Mouse (Mus musculus): ENCODE measurements around the gene Dnajb8.
A peak's percentile ranks its signal among the peaks of the same experiment; 100 is the strongest.

Dnajb8 gene

GRCm38 (mm10) chr6:88231821-88232220, 9.8 kb downstream of the Dnajb8 start:
- no peak for DNase-seq (ENCODE audit: low spot score)

GRCm38 (mm10) chr6:88232221-88232620, 10.2 kb downstream of the Dnajb8 start:
- DNase-seq (ENCODE audit: low spot score), result no peak

- DNase-seq (ENCODE audit: low spot score), result no peak
Measured at GRCm38 (mm10) chr6:88233996-88234395, 11.9 kb downstream of the Dnajb8 start.

GRCm38 (mm10) chr6:88235461-88235860, 13.4 kb downstream of the Dnajb8 start:
- no peak for DNase-seq (ENCODE audit: low spot score)

GRCm38 (mm10) chr6:88235983-88236382, 13.9 kb downstream of the Dnajb8 start:
- no peak for DNase-seq (ENCODE audit: low spot score)

- DNase-seq (ENCODE audit: low spot score), result no peak
Measured at GRCm38 (mm10) chr6:88236513-88236912, 14.4 kb downstream of the Dnajb8 start.

- DNase-seq (ENCODE audit: low spot score), result no peak
Measured at GRCm38 (mm10) chr6:88242604-88243003, 20.5 kb downstream of the Dnajb8 start.

- DNase-seq (ENCODE audit: low spot score), result no peak
Measured at GRCm38 (mm10) chr6:88249231-88249630, 27.2 kb downstream of the Dnajb8 start.

- DNase-seq (ENCODE audit: low spot score), result no peak
Measured at GRCm38 (mm10) chr6:88251396-88251795, 29.3 kb downstream of the Dnajb8 start.

- DNase-seq (ENCODE audit: low spot score), result no peak
Measured at GRCm38 (mm10) chr6:88251798-88252478, 29.9 kb downstream of the Dnajb8 start.

- no peak for DNase-seq (ENCODE audit: low spot score)
Measured at GRCm38 (mm10) chr6:88254082-88254481, 32.0 kb downstream of the Dnajb8 start.

GRCm38 (mm10) chr6:88255435-88255834, 33.4 kb downstream of the Dnajb8 start:
- no peak for DNase-seq (ENCODE audit: low spot score)

- no peak for DNase-seq (ENCODE audit: low spot score)
Measured at GRCm38 (mm10) chr6:88259621-88260020, 37.6 kb downstream of the Dnajb8 start.

GRCm38 (mm10) chr6:88260645-88261044, 38.6 kb downstream of the Dnajb8 start:
- DNase-seq (ENCODE audit: low spot score), result no peak

- DNase-seq (ENCODE audit: low spot score), result no peak
Measured at GRCm38 (mm10) chr6:88262160-88262559, 40.1 kb downstream of the Dnajb8 start.

GRCm38 (mm10) chr6:88265355-88265754, 43.3 kb downstream of the Dnajb8 start:
- DNase-seq (ENCODE audit: low spot score), result no peak

- no peak for DNase-seq (ENCODE audit: low spot score)
Measured at GRCm38 (mm10) chr6:88266055-88266454, 44.0 kb downstream of the Dnajb8 start.

- DNase-seq (ENCODE audit: low spot score), result no peak
Measured at GRCm38 (mm10) chr6:88267068-88267467, 45.0 kb downstream of the Dnajb8 start.

GRCm38 (mm10) chr6:88267970-88268369, 45.9 kb downstream of the Dnajb8 start:
- DNase-seq (ENCODE audit: low spot score), result no peak

GRCm38 (mm10) chr6:88274623-88275022, 52.6 kb downstream of the Dnajb8 start:
- DNase-seq (ENCODE audit: low spot score), result no peak

- DNase-seq (ENCODE audit: low spot score), result no peak
Measured at GRCm38 (mm10) chr6:88276221-88276620, 54.2 kb downstream of the Dnajb8 start.

GRCm38 (mm10) chr6:88277242-88277641, 55.2 kb downstream of the Dnajb8 start:
- DNase-seq (ENCODE audit: low spot score), result no peak

- DNase-seq (ENCODE audit: low spot score), result no peak
Measured at GRCm38 (mm10) chr6:88278141-88278540, 56.1 kb downstream of the Dnajb8 start.

- peak; percentile 42 for DNase-seq (ENCODE audit: low spot score)
Measured at GRCm38 (mm10) chr6:88290129-88290766, 68.2 kb downstream of the Dnajb8 start.

Data from layer of hippocampus, adult 9-10 months (tissue).